Mouse (Mus musculus): Measurements from ENCODE around the gene Ppargc1a.

Gene Ppargc1a

GRCm38 (mm10) chr5:51517440-51518187 is 49.9 kb downstream of the Ppargc1a start:
- in situ Hi-C loops (cut with MboI, MseI) = no loop called here

- in situ Hi-C loops (cut with MboI, MseI) = no loop called here
Measured at GRCm38 (mm10) chr5:51504654-51505053, 62.9 kb downstream of the Ppargc1a start.

DNA sequence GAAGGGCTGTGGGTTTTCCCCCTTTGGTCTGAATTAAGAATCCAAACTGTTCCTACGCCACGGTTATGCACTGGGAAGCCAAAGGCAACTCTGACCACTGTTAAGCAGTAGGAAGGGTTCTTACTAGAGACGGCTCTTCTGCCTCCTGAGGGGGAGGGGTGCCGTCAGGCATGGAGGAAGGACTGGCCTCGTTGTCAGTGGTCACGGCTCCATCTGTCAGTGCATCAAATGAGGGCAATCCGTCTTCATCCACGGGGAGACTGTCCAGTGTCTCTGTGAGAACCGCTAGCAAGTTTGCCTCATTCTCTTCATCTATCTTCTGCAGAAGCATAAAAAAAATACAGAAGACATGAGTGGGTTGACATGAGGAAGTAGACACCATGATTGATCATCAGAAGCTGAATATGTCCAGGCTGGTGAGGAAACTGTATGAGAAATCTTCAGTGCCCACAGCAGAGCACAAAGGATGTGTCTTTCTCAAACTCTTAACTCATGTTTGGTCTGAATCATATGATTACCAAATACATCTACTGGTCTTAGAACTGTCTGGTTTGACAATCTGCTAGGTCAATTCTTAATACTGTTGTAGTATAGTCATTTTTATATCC is 69.5 kb downstream of the Ppargc1a start:
- in situ Hi-C loops (cut with MboI, MseI) = no loop called here

DNA sequence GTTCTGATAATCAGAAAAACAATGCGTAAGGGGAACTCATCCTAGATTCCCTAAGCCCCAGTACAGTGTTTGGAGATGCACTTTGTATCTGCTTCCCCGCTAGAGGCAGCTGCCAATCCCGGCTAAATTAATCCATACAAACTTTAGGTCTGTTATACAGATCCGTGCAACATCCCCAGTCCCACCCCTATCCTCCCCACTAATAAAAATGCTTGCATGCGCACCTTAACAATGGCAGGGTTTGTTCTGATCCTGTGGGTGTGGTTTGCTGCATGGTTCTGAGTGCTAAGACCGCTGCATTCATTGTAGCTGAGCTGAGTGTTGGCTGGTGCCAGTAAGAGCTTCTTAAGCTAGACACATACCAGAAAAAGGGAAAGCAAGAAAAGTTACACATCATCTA is 72.1 kb downstream of the Ppargc1a start:
- in situ Hi-C loops (cut with MboI, MseI) = no loop called here

- in situ Hi-C loops (cut with MboI, MseI) = no loop called here
Measured at GRCm38 (mm10) chr5:51494358-51494876, 73.1 kb downstream of the Ppargc1a start.

DNA sequence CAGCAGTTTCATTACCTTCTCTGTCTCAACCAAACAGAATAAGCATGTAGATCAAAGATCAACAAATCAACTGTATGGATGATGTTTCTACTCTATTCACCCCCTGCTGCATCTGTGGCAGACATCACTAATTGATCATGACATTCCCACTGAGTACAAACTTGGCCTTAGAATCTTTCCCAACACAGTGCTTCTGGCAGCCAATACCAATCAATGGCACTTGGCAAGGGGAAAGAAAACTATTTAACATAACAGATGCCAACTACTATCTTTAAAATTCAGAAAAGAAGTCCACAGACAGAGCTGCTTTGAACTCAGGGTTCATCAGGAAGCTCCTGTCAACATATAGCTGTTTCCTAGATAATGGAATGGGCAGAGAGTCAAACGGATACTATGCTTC is 83.8 kb downstream of the Ppargc1a start:
- in situ Hi-C loops (cut with MboI, MseI) = no loop called here

GRCm38 (mm10) chr5:51479859-51480258 is 87.7 kb downstream of the Ppargc1a start:
- in situ Hi-C loops (cut with MboI, MseI) = no loop called here

DNA sequence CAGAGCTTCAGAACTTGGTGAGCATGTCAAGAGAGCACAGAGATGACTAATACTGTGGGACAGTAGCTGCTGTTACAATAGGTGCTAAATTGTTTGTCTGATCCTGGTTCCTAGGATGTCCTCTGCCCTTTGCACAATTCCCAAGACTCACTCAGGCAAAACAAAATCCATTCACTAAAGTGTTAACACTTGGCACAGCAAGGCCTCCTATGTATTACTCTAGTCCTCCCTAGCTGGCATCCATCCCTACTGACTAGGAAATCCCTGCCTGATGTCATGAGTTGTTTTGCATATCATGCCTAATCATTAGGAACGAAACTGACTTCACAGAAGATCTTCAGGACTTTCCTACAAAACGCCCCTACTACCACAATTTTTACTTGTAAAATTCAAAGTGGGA is 88.1 kb downstream of the Ppargc1a start:
- in situ Hi-C loops (cut with MboI, MseI) = no loop called here

DNA sequence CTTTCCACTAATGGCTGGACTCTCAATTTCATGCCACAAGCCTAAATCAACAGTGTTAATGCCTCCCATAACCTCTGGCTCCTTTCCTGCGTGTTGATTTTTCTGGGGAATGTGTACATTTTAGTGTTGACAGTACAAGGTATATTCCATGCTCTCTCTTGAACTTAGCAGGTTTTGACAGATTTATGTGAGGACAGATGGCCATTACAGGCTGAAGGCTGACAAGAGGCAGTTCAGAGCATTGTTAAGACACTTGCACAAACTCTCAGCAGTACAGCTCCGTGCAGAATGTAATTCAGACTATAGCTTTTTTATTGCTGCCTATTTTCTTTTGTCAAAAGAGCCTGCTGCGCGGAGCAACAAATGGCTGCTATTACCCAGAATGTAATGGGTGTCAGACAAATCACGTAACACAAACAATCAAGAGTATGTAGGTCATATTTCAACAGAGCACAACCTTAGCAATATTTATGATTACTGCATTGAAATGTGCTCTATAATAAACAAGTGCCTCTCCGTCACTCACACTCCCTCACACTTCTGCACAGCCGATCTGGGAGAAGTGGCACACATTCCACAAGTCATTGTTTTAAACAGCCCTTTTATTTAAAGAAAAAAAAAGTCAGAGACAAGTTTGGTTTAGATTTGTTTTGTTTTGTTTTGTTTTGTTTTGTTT is 89.1 kb downstream of the Ppargc1a start:
- in situ Hi-C loops (cut with MboI, MseI) = no loop called here

GRCm38 (mm10) chr5:51477140-51477539 is 90.4 kb downstream of the Ppargc1a start:
- in situ Hi-C loops (cut with MboI, MseI) = no loop called here

GRCm38 (mm10) chr5:51475034-51475541 is 92.4 kb downstream of the Ppargc1a start:
- in situ Hi-C loops (cut with MboI, MseI) = no loop called here

GRCm38 (mm10) chr5:51471614-51472013 is 95.9 kb downstream of the Ppargc1a start:
- in situ Hi-C loops (cut with MboI, MseI) = no loop called here

DNA sequence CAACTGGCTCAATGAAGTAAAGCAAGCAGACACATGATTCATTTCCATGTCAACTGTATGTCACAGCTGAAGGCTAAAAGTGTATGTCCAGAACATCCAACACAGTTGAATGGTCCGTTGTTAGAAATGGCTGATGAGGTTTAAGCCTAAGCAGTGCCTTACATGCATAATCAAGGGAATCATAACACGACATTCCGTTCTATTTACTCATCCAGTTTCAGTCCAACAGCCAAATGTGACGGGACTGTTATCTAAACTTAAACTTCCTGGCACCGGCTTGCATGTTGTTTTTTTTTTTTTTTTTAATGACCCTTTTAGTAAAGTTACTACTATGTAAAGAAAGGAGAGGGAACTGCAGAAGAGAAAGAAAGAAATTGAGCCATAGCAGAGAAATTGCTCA is 101.5 kb downstream of the Ppargc1a start:
- in situ Hi-C loops (cut with MboI, MseI) = no loop called here

DNA sequence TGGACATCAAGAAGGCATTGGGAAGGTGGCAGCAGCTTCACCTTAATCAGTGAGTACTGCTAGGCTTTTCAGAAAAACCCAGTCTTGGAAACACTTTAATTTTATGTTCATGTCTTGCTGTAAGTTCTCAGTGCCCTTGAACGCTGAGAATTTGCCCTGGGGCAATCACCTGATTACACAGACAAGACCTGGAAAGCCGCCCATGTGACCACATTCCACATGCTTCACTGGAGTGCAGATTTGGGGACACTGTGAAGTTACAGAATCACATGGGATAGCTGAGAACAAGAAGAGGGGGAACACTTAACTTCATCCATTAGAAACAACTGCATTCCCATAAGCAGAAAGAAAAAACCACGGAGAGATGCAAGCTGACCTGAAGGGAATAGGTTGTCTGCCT is 115.5 kb downstream of the Ppargc1a start:
- in situ Hi-C loops (cut with MboI, MseI) = no loop called here

- in situ Hi-C loops (cut with MboI, MseI) = no loop called here
Measured at GRCm38 (mm10) chr5:51447631-51448030, 119.9 kb downstream of the Ppargc1a start.

DNA sequence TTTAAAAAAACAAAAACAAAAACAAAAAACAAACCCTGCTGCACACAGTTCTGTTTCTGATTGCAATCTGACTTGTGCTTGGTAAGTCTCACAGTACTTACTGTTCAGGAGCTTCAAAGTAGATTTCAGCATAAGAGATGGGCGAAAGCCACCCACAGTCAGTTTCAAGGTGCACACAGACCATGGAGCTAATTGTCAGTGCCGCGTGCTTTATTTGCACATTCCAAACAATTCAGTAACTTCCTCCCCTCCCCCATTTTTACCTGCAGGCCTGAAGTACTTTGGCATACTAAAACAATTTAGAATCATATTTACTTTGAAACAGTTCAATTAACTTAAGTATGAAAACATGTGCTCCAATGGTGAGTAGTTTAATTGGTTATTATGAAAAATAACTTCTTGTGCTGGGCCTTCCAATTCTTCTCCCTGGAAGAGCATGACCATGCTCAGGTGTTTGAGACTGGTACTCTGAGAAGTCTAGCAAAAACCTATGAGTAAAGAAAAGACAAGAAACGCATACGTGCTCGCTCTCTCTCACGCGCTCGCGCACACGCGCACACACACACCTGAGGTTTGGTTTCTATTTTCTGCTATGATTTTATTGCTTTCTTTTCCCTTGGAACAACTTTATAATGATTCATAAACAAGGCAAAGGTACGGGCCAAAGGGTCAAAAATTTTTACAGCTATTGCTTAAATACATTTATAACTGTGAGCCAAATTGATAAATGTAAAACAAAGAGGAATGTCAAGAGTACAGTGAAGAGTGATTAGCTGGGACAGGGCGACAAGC is 121.0 kb downstream of the Ppargc1a start:
- in situ Hi-C loops (cut with MboI, MseI) = no loop called here

DNA sequence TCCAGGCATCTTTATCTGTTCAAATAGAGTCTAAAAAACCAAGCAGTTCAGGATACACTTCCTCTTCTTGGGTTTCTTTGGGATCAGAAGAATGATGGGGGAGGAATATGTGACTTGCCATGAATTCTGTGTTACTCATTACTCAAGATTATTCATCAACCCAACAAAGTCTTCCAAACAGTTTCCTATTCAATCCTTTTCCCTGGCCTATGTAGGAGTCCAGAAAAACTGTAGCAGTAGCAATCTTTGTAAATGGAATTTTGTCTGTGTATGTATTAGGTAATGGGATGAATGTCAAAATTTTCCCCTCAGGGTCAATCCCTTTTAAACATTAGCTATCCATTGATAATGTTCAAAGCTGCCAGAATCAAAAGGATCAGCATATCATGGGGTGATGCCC is 121.8 kb downstream of the Ppargc1a start:
- in situ Hi-C loops (cut with MboI, MseI) = no loop called here

GRCm38 (mm10) chr5:51439773-51440172 is 127.8 kb downstream of the Ppargc1a start:
- in situ Hi-C loops (cut with MboI, MseI) = no loop called here

DNA sequence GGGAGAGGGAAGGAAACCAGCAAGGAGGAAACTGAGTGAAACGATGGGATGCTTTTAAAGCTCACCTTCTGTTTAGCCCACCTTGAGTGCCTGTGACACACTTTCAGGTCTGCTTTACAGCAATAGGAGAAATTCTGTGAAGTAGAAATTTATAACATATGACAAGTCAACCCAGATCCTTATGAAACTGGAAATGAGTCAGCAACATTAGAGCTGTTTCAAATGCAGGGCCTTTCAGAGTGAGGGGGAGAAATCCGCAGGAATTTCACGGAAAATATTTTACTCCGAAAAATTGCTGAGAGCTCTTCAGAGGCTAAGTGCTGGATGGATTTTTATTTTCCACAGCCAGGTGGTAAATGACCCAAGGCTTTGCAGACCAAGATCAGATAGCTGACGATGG is 133.6 kb downstream of the Ppargc1a start:
- in situ Hi-C loops (cut with MboI, MseI) = no loop called here

DNA sequence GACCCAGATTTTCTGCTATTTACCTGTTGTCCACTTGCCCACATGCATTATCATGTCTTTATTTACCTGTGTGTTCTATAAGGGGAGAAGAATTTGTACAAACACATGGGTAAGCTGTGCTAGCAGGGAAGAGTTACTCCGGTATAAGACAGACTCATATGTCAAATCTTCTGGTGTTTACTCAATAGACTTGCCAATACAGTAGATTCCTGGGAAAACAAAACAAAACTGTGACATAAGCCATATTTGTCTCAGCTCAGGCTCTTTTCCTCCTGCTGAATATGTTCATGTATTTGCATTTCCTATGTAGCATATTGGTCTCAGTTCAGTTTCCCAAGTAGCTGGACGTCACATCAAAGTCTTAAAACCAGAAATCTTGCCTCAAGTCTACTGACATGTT is 135.0 kb downstream of the Ppargc1a start:
- in situ Hi-C loops (cut with MboI, MseI) = no loop called here

- in situ Hi-C loops (cut with MboI, MseI) = no loop called here
Measured at GRCm38 (mm10) chr5:51432031-51432430, 135.5 kb downstream of the Ppargc1a start.

GRCm38 (mm10) chr5:51426406-51426805 is 141.1 kb downstream of the Ppargc1a start:
- in situ Hi-C loops (cut with MboI, MseI) = no loop called here

All from regulatory T cell (primary cell).